Mouse (Mus musculus): ENCODE results near the gene Rgs12.

Gene Rgs12

GRCm38 (mm10) chr5:35088785-35089613 lies 139.8 kb downstream of the Rgs12 start:
- peak; percentile 60 for DNase-seq
